Mouse (Mus musculus): Measurements from ENCODE around the gene U90926.

Gene U90926

GRCm38 (mm10) chr5:92215308-92215707 is at the start of gene U90926:
Gene U90926 (minus strand): TSS chr5:92215408.
- no peak for DNase-seq (ENCODE audit: low spot score)

GRCm38 (mm10) chr5:92263761-92264359 is 48.7 kb upstream of the U90926 start:
- peak; percentile 62 for DNase-seq (ENCODE audit: low spot score)

GRCm38 (mm10) chr5:92262646-92263045 is 47.4 kb upstream of the U90926 start:
- DNase-seq (ENCODE audit: low spot score), result no peak

- DNase-seq (ENCODE audit: low spot score), result no peak
These were observed 41.0 kb upstream of the U90926 start, which contains the start of gene Ppef2 for GRCm38 (mm10) chr5:92256218-92256617. Gene Ppef2 (minus strand): TSS chr5:92256278.

- no peak for DNase-seq (ENCODE audit: low spot score)
These were observed 39.3 kb upstream of the U90926 start for GRCm38 (mm10) chr5:92254476-92254875.

- DNase-seq (ENCODE audit: low spot score), result no peak
These were observed 37.7 kb upstream of the U90926 start for GRCm38 (mm10) chr5:92252797-92253343.

- DNase-seq (ENCODE audit: low spot score), result no peak
These were observed 36.8 kb upstream of the U90926 start for GRCm38 (mm10) chr5:92252031-92252430.

GRCm38 (mm10) chr5:92248614-92249013 is 33.4 kb upstream of the U90926 start:
- DNase-seq (ENCODE audit: low spot score), result peak; percentile 64

GRCm38 (mm10) chr5:92245483-92245882 is 30.3 kb upstream of the U90926 start:
- DNase-seq (ENCODE audit: low spot score), result no peak

GRCm38 (mm10) chr5:92244900-92245299 is 29.7 kb upstream of the U90926 start:
- no peak for DNase-seq (ENCODE audit: low spot score)

GRCm38 (mm10) chr5:92240769-92241168 is 25.6 kb upstream of the U90926 start:
- DNase-seq (ENCODE audit: low spot score), result no peak

GRCm38 (mm10) chr5:92239333-92240232 is 24.4 kb upstream of the U90926 start:
- DNase-seq (ENCODE audit: low spot score), result peak; percentile 77

GRCm38 (mm10) chr5:92234939-92235557 is 19.8 kb upstream of the U90926 start:
- DNase-seq (ENCODE audit: low spot score), result peak; percentile 59

- DNase-seq (ENCODE audit: low spot score), result no peak
These were observed 18.2 kb upstream of the U90926 start for GRCm38 (mm10) chr5:92233366-92233765.

- no peak for DNase-seq (ENCODE audit: low spot score)
These were observed 16.6 kb upstream of the U90926 start for GRCm38 (mm10) chr5:92231836-92232235.

- DNase-seq (ENCODE audit: low spot score), result no peak
These were observed 15.1 kb upstream of the U90926 start for GRCm38 (mm10) chr5:92230306-92230705.

GRCm38 (mm10) chr5:92229514-92229913 is 14.3 kb upstream of the U90926 start:
- no peak for DNase-seq (ENCODE audit: low spot score)

- no peak for DNase-seq (ENCODE audit: low spot score)
These were observed 13.6 kb upstream of the U90926 start for GRCm38 (mm10) chr5:92228776-92229175.

GRCm38 (mm10) chr5:92227782-92228181 is 12.6 kb upstream of the U90926 start:
- DNase-seq (ENCODE audit: low spot score), result no peak

GRCm38 (mm10) chr5:92220287-92220902 is 5.2 kb upstream of the U90926 start:
- no peak for DNase-seq (ENCODE audit: low spot score)

GRCm38 (mm10) chr5:92219826-92220225 is 4.6 kb upstream of the U90926 start:
- no peak for DNase-seq (ENCODE audit: low spot score)

Measured in yolk sac, embryonic 10.5 days (tissue).